Mouse (Mus musculus) midbrain, postnatal 0 days (tissue): ENCODE data around the gene Cadps. TPM values are rescaled to one million over a fixed set of nuclear protein-coding genes. Genes with fewer than 3 reads are reported as not detected.

ENCODE experiments used
- ATAC-seq: fragments of 200-750 bp; cut with Nextera tagmentation; 2 replicates; pipeline ENCODE4 v1.8.0; 2017; ENCODE audit warnings: moderate number of reproducible peaks, mild to moderate bottlenecking, moderate TSS enrichment, moderate library complexity; ENCODE audit not compliant: low FRiP score
- DNase-seq: peaks from one replicate; pipeline ENCODE4 v3.0.0-alpha.2; 2015; ENCODE audit warnings: low spot score
- H3K27ac ChIP-seq: fragments of 300-500 bp; sonication (generic); 2 replicates; pipeline ENCODE4 v1.5.1; 2014; ENCODE audit warnings: low read depth, mild to moderate bottlenecking, low read length, mixed read lengths
- H3K27me3 ChIP-seq: fragments of 300-500 bp; sonication (generic); 2 replicates; pipeline ENCODE4 v1.6.1; 2014; ENCODE audit warnings: low read length, control low read depth, mixed read lengths; ENCODE audit not compliant: insufficient read depth
- H3K36me3 ChIP-seq: fragments of 300-500 bp; sonication (generic); 2 replicates; pipeline ENCODE4 v1.6.1; 2014; ENCODE audit warnings: low read length, control low read depth, mixed read lengths; ENCODE audit not compliant: insufficient read depth
- H3K4me1 ChIP-seq: fragments of 300-500 bp; sonication (generic); 2 replicates; pipeline ENCODE4 v1.6.1; 2014; ENCODE audit warnings: mild to moderate bottlenecking, control low read depth, antibody characterized with exemption, low read length, mixed read lengths; ENCODE audit not compliant: insufficient read depth
- H3K4me2 ChIP-seq: fragments of 300-500 bp; sonication (generic); 2 replicates; pipeline ENCODE4 v1.6.1; 2014; ENCODE audit warnings: low read depth, mild to moderate bottlenecking, low read length, mixed read lengths; ENCODE audit not compliant: poor library complexity, severe bottlenecking
- H3K4me3 ChIP-seq: fragments of 300-500 bp; sonication (generic); 2 replicates; pipeline ENCODE4 v1.5.1; 2014; ENCODE audit warnings: low read depth, mild to moderate bottlenecking, low read length, moderate library complexity
- H3K9ac ChIP-seq: fragments of 300-500 bp; sonication (generic); replicated peaks from 2 replicates; pipeline ENCODE4 v1.6.1; 2014; ENCODE audit warnings: mild to moderate bottlenecking, low read length, moderate library complexity, mixed read lengths; ENCODE audit not compliant: poor library complexity, severe bottlenecking
- H3K9me3 ChIP-seq: fragments of 300-500 bp; sonication (generic); 2 replicates; pipeline ENCODE4 v1.6.1; 2016; ENCODE audit warnings: low read length, control low read depth
- CTCF ChIP-seq: IDR thresholded peaks from 2 replicates; pipeline ENCODE4 v1.5.1; 2016; ENCODE audit warnings: antibody characterized with exemption, mild to moderate bottlenecking
- WGBS: fragments of 180-500 bp; shearing (Covaris S2); extraction: QIAGEN DNeasy Blood & Tissue Kit; methylation state at CpG from one replicate; pipeline ENCODE4 v1.1.7; 2014; 5-methylcytosine and 5-hydroxymethylcytosine counted together
- polyA plus RNA-seq: library from polyadenylated mRNA; unstranded; fragments of >200 nt; fragmentation: Nextera tagmentation; extraction: Ambion mirVana; gene quantifications from 2 replicates; pipeline ENCODE4 v1.2.1, GENCODE M21; 2015
- total RNA-seq: library from RNA; depleted of rRNA; stranded (reverse); fragments of >200 nt; gene quantifications from 2 replicates; pipeline ENCODE4 v1.2.3, GENCODE M21; 2014

Gene Cadps
- total and polyA plus RNA-seq, 2 experiments from 2014 or later = 38.6 to 194 TPM

DNA sequence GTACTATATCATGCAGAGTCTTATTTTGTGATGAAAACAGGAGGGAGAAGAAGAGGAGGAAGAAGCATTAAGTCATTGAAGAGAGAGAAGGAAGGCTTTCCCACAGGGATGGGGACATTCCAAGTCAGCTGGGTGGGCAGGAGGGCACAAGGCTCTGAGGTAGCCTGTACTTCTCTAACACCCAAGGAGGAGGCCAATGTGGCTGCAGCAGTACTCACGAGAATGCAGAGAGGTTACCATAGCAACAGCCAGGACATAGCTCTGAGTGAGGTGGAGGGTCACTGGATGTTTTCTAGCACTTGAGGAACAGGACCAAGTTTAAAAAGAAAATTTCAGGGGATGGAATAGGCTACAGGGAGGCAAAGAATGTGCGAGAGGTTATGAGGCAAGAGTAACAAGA, 281.1 kb downstream of the Cadps start:
- no peaks in the 10 kb centered on the region for H3K27me3 ChIP-seq
- WGBS = 47% methylated on average over 2 of the region's 2 CpGs
- H3K9ac ChIP-seq = no peak overlapping the region
- H3K4me1 ChIP-seq = no peaks in the 10 kb centered on the region
- no peak overlapping the region for H3K4me2 ChIP-seq
- H3K9me3 ChIP-seq = no peaks in the 10 kb centered on the region
- no peak for TF ChIP-seq CTCF
- H3K27ac ChIP-seq = no peak overlapping the region
- peaks cover 15% of the 10 kb centered on the region for H3K36me3 ChIP-seq
- ATAC-seq = peak; percentile 42; the same call in 1 of the 2 replicates
- H3K4me3 ChIP-seq = no peak overlapping the region
- no peak for DNase-seq

DNA sequence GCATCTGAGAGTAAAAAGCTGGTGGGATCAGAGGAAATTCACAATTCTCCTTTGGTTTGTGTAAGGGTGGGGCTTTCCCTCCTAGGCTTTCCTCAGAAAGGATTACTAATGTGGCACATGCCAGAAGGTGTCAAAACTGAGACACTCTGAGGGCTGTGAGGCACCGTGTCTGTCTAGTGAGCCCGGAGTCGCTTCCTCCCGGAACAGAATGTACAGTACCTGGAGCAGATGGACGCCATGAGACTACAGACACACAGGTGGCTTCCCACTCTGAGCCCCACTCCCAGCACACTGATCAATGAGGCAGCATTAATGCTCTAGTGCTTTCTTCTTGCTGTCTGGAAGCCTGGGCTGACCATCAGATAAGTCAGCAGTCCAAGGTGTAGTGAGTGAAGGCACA, 283.8 kb downstream of the Cadps start:
- Histone ChIP-seq H3K36me3 (0 out of 2 replicates have a peak, but pooled peaks cover 5% of the 10 kb centered on the region), H3K4me2 (no peak overlapping the region), H3K27ac (no peak overlapping the region), H3K27me3 (no peaks in the 10 kb centered on the region), H3K9ac (no peak overlapping the region), H3K4me1 (no peaks in the 10 kb centered on the region), H3K9me3 (no peaks in the 10 kb centered on the region), H3K4me3 (no peak overlapping the region)
- no peak for TF ChIP-seq CTCF
- peak; percentile 24; the same call in 1 of the 2 replicates for ATAC-seq
- no peak for DNase-seq
- 85% methylated on average over 5 of the region's 5 CpGs for WGBS

DNA sequence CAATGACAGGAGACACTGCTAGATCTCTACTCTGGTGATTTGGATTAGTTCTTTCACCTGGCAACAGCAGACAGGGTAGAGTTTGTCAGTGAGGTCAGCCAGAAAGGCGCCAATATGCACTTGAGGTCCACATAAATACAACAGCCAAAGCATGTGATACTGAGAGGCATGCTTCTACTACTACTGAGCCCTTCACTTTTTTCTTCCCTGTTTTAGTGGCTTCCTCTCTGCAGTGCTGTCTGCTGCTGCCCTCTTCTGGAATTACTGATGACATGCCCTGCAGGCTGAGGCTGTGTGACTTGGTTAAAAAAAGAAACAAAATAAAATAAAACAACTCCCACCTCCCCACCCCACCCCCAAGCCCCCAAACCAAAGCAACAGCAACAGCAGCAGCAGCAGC, 291.8 kb downstream of the Cadps start:
- H3K36me3 ChIP-seq = peaks cover 4% of the 10 kb centered on the region
- no peaks in the 10 kb centered on the region for H3K27me3 ChIP-seq
- no peak overlapping the region for H3K9ac ChIP-seq
- H3K4me3 ChIP-seq = no peak overlapping the region
- no peak overlapping the region for H3K27ac ChIP-seq
- H3K4me1 ChIP-seq = no peaks in the 10 kb centered on the region
- TF ChIP-seq CTCF = peak; percentile 83
- no peak overlapping the region for H3K4me2 ChIP-seq
- DNase-seq (peak; percentile 72), ATAC-seq (peak; percentile 70)
- 18% methylated on average over 1 of the region's 1 CpGs for WGBS
- no peaks in the 10 kb centered on the region for H3K9me3 ChIP-seq

GRCm38 (mm10) chr14:12530554-12530953, 292.3 kb downstream of the Cadps start:
- ATAC-seq (no peak), DNase-seq (no peak)
- no peak overlapping the region for H3K4me2 ChIP-seq
- peaks cover 4% of the 10 kb centered on the region for H3K36me3 ChIP-seq
- no peaks in the 10 kb centered on the region for H3K4me1 ChIP-seq
- H3K9ac ChIP-seq = no peak overlapping the region
- WGBS = 61% methylated on average over 3 of the region's 3 CpGs
- TF ChIP-seq CTCF = no peak
- H3K4me3 ChIP-seq = no peak overlapping the region
- H3K27me3 ChIP-seq = no peaks in the 10 kb centered on the region
- no peak overlapping the region for H3K27ac ChIP-seq
- no peaks in the 10 kb centered on the region for H3K9me3 ChIP-seq

GRCm38 (mm10) chr14:12529961-12530542, 292.8 kb downstream of the Cadps start:
- H3K4me2 ChIP-seq = peak overlapping the region; percentile 13; the same call in 1 of the 2 replicates
- WGBS = 10% methylated on average over 11 of the region's 11 CpGs
- DNase-seq = peak; percentile 81
- H3K27ac ChIP-seq = no peak overlapping the region
- peaks cover 4% of the 10 kb centered on the region for H3K36me3 ChIP-seq
- H3K9me3 ChIP-seq = no peaks in the 10 kb centered on the region
- ATAC-seq = peak; percentile 44
- H3K27me3 ChIP-seq = no peaks in the 10 kb centered on the region
- TF ChIP-seq CTCF = peak; percentile 86
- no peak overlapping the region for H3K4me3 ChIP-seq
- no peaks in the 10 kb centered on the region for H3K4me1 ChIP-seq
- no peak overlapping the region for H3K9ac ChIP-seq

- no peak overlapping the region for H3K4me2 ChIP-seq
- no peak overlapping the region for H3K27ac ChIP-seq
- H3K9me3 ChIP-seq = no peaks in the 10 kb centered on the region
- peaks cover 12% of the 10 kb centered on the region for H3K36me3 ChIP-seq
- H3K9ac ChIP-seq = no peak overlapping the region
- 66% methylated on average over 5 of the region's 5 CpGs for WGBS
- DNase-seq = no peak
- TF ChIP-seq CTCF = no peak
- no peak for ATAC-seq
- H3K27me3 ChIP-seq = no peaks in the 10 kb centered on the region
- H3K4me1 ChIP-seq = no peaks in the 10 kb centered on the region
- no peak overlapping the region for H3K4me3 ChIP-seq
Measured at GRCm38 (mm10) chr14:12527296-12527695, 295.6 kb downstream of the Cadps start.
